In genomic region chr7:100767568-100767967, GRCm38 (mm10) we compare ENCODE assay signal across 28 mouse cellular contexts.
DNase-seq lines count a peak whose midpoint lies in the region; ATAC-seq and TF ChIP-seq lines count a peak whose summit lies in the region.
"Had no signal": no experiment of that assay in that cellular context is flagged by ENCODE, and none has a peak within 500 bp of the region (broad histone marks: within the 10 kb centered on the region; RNA-seq: fewer than 3 reads in every experiment).

No protein-coding gene starts in this region.

- no peaks in the 10 kb centered on the region for H3K36me3 ChIP-seq in hindbrain, postnatal 0 days (ENCODE audit: insufficient read depth, low read length)
- H3K36me3 ChIP-seq in hindbrain, embryonic 11.5 days (ENCODE audit: control insufficient read depth, insufficient read depth, low read length): no peaks in the 10 kb centered on the region
- H3K36me3 ChIP-seq in testis, adult 2 months (ENCODE audit: control insufficient read depth, insufficient read depth, low read length): no peaks in the 10 kb centered on the region
- H3K36me3 ChIP-seq in intestine, postnatal 0 days (ENCODE audit: control insufficient read depth, insufficient read depth): no peaks in the 10 kb centered on the region
- H3K36me3 ChIP-seq in kidney, embryonic 15.5 days: peaks cover 7% of the 10 kb centered on the region; the same call in 1 of the 2 replicates
- H3K36me3 ChIP-seq in heart, embryonic 11.5 days (ENCODE audit: control insufficient read depth, insufficient read depth, low read length): no peaks in the 10 kb centered on the region
- H3K36me3 ChIP-seq: forebrain, embryonic 12.5 days; hindbrain, embryonic 10.5 days; liver, embryonic 12.5 days; midbrain, embryonic 15.5 days had no signal

- no peaks in the 10 kb centered on the region for H3K27me3 ChIP-seq in hindbrain, postnatal 0 days (ENCODE audit: insufficient read depth, low read length)
- no peaks in the 10 kb centered on the region for H3K27me3 ChIP-seq in hindbrain, embryonic 11.5 days (ENCODE audit: control insufficient read depth, insufficient read depth, low read length)
- no peaks in the 10 kb centered on the region for H3K27me3 ChIP-seq in testis, adult 2 months (ENCODE audit: control insufficient read depth, insufficient read depth, low read length)
- H3K27me3 ChIP-seq in intestine, postnatal 0 days (replicated peaks; ENCODE audit: control insufficient read depth, insufficient read depth, low read length): no peaks in the 10 kb centered on the region
- no peaks in the 10 kb centered on the region for H3K27me3 ChIP-seq in kidney, embryonic 15.5 days
- no peaks in the 10 kb centered on the region for H3K27me3 ChIP-seq in heart, embryonic 11.5 days (ENCODE audit: control insufficient read depth, insufficient read depth, low read length)
- H3K27me3 ChIP-seq: CH12.LX; embryonic facial prominence, embryonic 12.5 days; forebrain, embryonic 12.5 days; limb, embryonic 13.5 days; liver, embryonic 12.5 days; megakaryocyte, embryonic 14.5 days; midbrain, embryonic 15.5 days; neural tube, embryonic 13.5 days had no signal

- H3K4me3 ChIP-seq in hindbrain, postnatal 0 days (ENCODE audit: low read length): no peak overlapping the region
- no peak overlapping the region for H3K4me3 ChIP-seq in hindbrain, embryonic 11.5 days (ENCODE audit: low read depth, low read length)
- H3K4me3 ChIP-seq in testis, adult 2 months (ENCODE audit: control insufficient read depth, low read depth, low read length): peak overlapping the region; percentile 58
- H3K4me3 ChIP-seq in intestine, postnatal 0 days (ENCODE audit: low read depth, low read length): no peak overlapping the region
- no peak overlapping the region for H3K4me3 ChIP-seq in kidney, embryonic 15.5 days (replicated peaks)
- H3K4me3 ChIP-seq in heart, embryonic 11.5 days (ENCODE audit: low read depth, low read length): no peak overlapping the region
- H3K4me3 ChIP-seq: embryonic facial prominence, embryonic 12.5 days; forebrain, embryonic 12.5 days; gastrocnemius, adult 2 months; hindbrain, embryonic 10.5 days; layer of hippocampus, adult 2 months; limb, embryonic 13.5 days; liver, embryonic 12.5 days; megakaryocyte, embryonic 14.5 days; midbrain, embryonic 15.5 days; myocyte; neural tube, embryonic 13.5 days had no signal

- no peak for TF ChIP-seq CTCF in hindbrain, postnatal 0 days (IDR thresholded peaks at IDR 0.05; ENCODE audit: low read depth)
- no peak for TF ChIP-seq CTCF in testis, adult 2 months (IDR thresholded peaks at IDR 0.05; ENCODE audit: control insufficient read depth, insufficient read depth, insufficient replicate concordance, low read depth, low read length)
- no peak for TF ChIP-seq CTCF in intestine, postnatal 0 days (IDR thresholded peaks at IDR 0.05; ENCODE audit: low read depth)

- no peaks in the 10 kb centered on the region for H3K9me3 ChIP-seq in hindbrain, postnatal 0 days (ENCODE audit: low read length)
- no peaks in the 10 kb centered on the region for H3K9me3 ChIP-seq in hindbrain, embryonic 11.5 days (ENCODE audit: control insufficient read depth, low read length)
- no peaks in the 10 kb centered on the region for H3K9me3 ChIP-seq in intestine, postnatal 0 days (ENCODE audit: control insufficient read depth)
- H3K9me3 ChIP-seq in kidney, embryonic 15.5 days (replicated peaks): no peaks in the 10 kb centered on the region
- H3K9me3 ChIP-seq in heart, embryonic 11.5 days (replicated peaks; ENCODE audit: control insufficient read depth, low read length): no peaks in the 10 kb centered on the region
- H3K9me3 ChIP-seq: embryonic facial prominence, embryonic 12.5 days; forebrain, embryonic 12.5 days; G1E; hindbrain, embryonic 10.5 days; limb, embryonic 13.5 days; liver, embryonic 12.5 days; megakaryocyte, embryonic 14.5 days; midbrain, embryonic 15.5 days; neural tube, embryonic 13.5 days had no signal

- no peak for DNase-seq in hindbrain, postnatal 0 days (ENCODE audit: low spot score)
- no peak for DNase-seq in hindbrain, embryonic 11.5 days (ENCODE audit: low spot score)
- no peak for DNase-seq in testis, postnatal 10 days (ENCODE audit: low spot score)
- DNase-seq: adrenal gland, adult 8-10 months; B cell, adult 2 months; gastrocnemius, adult 2 months; kidney, adult 8-10 months; kidney, postnatal 14 days; right cerebral cortex, postnatal 4 days; thymus, adult 18-20 months; thymus, postnatal 4 days had no signal

- H3K27ac ChIP-seq in hindbrain, postnatal 0 days: peak overlapping the region; percentile 32; the same call in 1 of the 2 replicates
- H3K27ac ChIP-seq in hindbrain, embryonic 11.5 days (ENCODE audit: low read depth, low read length): no peak overlapping the region
- no peak overlapping the region for H3K27ac ChIP-seq in testis, adult 2 months (ENCODE audit: control insufficient read depth, insufficient read depth, low read depth, low read length)
- H3K27ac ChIP-seq in intestine, postnatal 0 days (ENCODE audit: low read depth, low read length): no peak overlapping the region
- H3K27ac ChIP-seq in kidney, embryonic 15.5 days: no peak overlapping the region
- no peak overlapping the region for H3K27ac ChIP-seq in heart, embryonic 11.5 days (ENCODE audit: low read depth, low read length)
- H3K27ac ChIP-seq: embryonic facial prominence, embryonic 12.5 days; forebrain, embryonic 12.5 days; gastrocnemius, adult 2 months; hindbrain, embryonic 10.5 days; layer of hippocampus, adult 2 months; limb, embryonic 13.5 days; liver, embryonic 12.5 days; midbrain, embryonic 15.5 days; neural tube, embryonic 13.5 days had no signal

- H3K4me2 ChIP-seq in hindbrain, postnatal 0 days (ENCODE audit: low read depth, low read length): no peak overlapping the region
- no peak overlapping the region for H3K4me2 ChIP-seq in hindbrain, embryonic 11.5 days (replicated peaks; ENCODE audit: low read depth, low read length)
- no peak overlapping the region for H3K4me2 ChIP-seq in intestine, postnatal 0 days (replicated peaks; ENCODE audit: low read depth)
- H3K4me2 ChIP-seq in kidney, embryonic 15.5 days: no peak overlapping the region
- no peak overlapping the region for H3K4me2 ChIP-seq in heart, embryonic 11.5 days
- H3K4me2 ChIP-seq: embryonic facial prominence, embryonic 12.5 days; forebrain, embryonic 12.5 days; limb, embryonic 13.5 days; liver, embryonic 12.5 days; midbrain, embryonic 15.5 days; neural tube, embryonic 13.5 days had no signal

- H3K4me1 ChIP-seq in hindbrain, postnatal 0 days (ENCODE audit: insufficient read depth, low read length): no peaks in the 10 kb centered on the region
- H3K4me1 ChIP-seq in hindbrain, embryonic 11.5 days (replicated peaks; ENCODE audit: control insufficient read depth, insufficient read depth, low read length): no peaks in the 10 kb centered on the region
- no peaks in the 10 kb centered on the region for H3K4me1 ChIP-seq in testis, adult 2 months (ENCODE audit: control insufficient read depth, insufficient read depth, low read length)
- H3K4me1 ChIP-seq in intestine, postnatal 0 days (replicated peaks; ENCODE audit: control insufficient read depth, insufficient read depth, low read length): peaks cover 4% of the 10 kb centered on the region; the same call in 1 of the 2 replicates
- H3K4me1 ChIP-seq in kidney, embryonic 15.5 days: no peaks in the 10 kb centered on the region
- no peaks in the 10 kb centered on the region for H3K4me1 ChIP-seq in heart, embryonic 11.5 days (ENCODE audit: control insufficient read depth, insufficient read depth, low read length)
- H3K4me1 ChIP-seq: embryonic facial prominence, embryonic 12.5 days; hindbrain, embryonic 10.5 days; midbrain, embryonic 15.5 days had no signal

- no peak for TF ChIP-seq POLR2A in testis, adult 2 months (IDR thresholded peaks at IDR 0.05; ENCODE audit: control insufficient read depth, low read depth, low read length)

- no peak for ATAC-seq in hindbrain, postnatal 0 days
- ATAC-seq in hindbrain, embryonic 11.5 days (ENCODE audit: low FRiP score): no peak
- peak; percentile 56 for ATAC-seq in intestine, postnatal 0 days
- ATAC-seq in kidney, embryonic 15.5 days (replicated peaks; ENCODE audit: low FRiP score): no peak
- no peak for ATAC-seq in heart, embryonic 11.5 days (replicated peaks; ENCODE audit: insufficient number of reproducible peaks, low FRiP score, low TSS enrichment)
- ATAC-seq: activated CD4-positive, CD25-positive, alpha-beta regulatory T cell, adult 4 months; liver, embryonic 12.5 days; midbrain, embryonic 15.5 days had no signal

- no peak overlapping the region for H3K9ac ChIP-seq in hindbrain, postnatal 0 days (replicated peaks; ENCODE audit: low read length)
- H3K9ac ChIP-seq in hindbrain, embryonic 11.5 days (ENCODE audit: low read depth, low read length): no peak overlapping the region
- H3K9ac ChIP-seq in intestine, postnatal 0 days (ENCODE audit: low read depth, low read length): no peak overlapping the region
- H3K9ac ChIP-seq in kidney, embryonic 15.5 days: no peak overlapping the region
- H3K9ac ChIP-seq in heart, embryonic 11.5 days (ENCODE audit: low read depth, low read length): no peak overlapping the region
- H3K9ac ChIP-seq: embryonic facial prominence, embryonic 12.5 days; forebrain, embryonic 12.5 days; limb, embryonic 13.5 days; liver, embryonic 12.5 days; midbrain, embryonic 15.5 days; neural tube, embryonic 13.5 days had no signal

- WGBS in hindbrain, postnatal 0 days: 44% methylated on average over 3 of the region's 3 CpGs
- WGBS in hindbrain, embryonic 11.5 days: 66% methylated on average over 3 of the region's 3 CpGs
- 23% methylated on average over 3 of the region's 3 CpGs for WGBS in intestine, postnatal 0 days
- 43% methylated on average over 3 of the region's 3 CpGs for WGBS in kidney, embryonic 15.5 days
- 72% methylated on average over 3 of the region's 3 CpGs for WGBS in heart, embryonic 11.5 days (ENCODE audit: insufficient replicate concordance)
